Mouse (Mus musculus): Measurements from ENCODE around the gene Tmod3. TPM values are rescaled to one million over a fixed set of nuclear protein-coding genes. Genes with fewer than 3 reads are reported as not detected.
"Not testable (repeated sequence)": the region's sequence is repeated elsewhere in the genome, so short reads cannot be mapped to it uniquely, and the experiment has no call there.

The Tmod3 gene
- polyA plus RNA-seq, 1 experiment = 0.65 TPM

- TF ChIP-seq TAL1 (IDR thresholded peaks at IDR 0.05; ENCODE audit: low read length) (no peak), GATA1 (IDR thresholded peaks at IDR 0.05; ENCODE audit: low read length) (no peak)
- peaks cover 14% of the 10 kb centered on the region for H3K36me3 ChIP-seq (ENCODE audit: control insufficient read depth)
- H3K27me3 ChIP-seq (ENCODE audit: control insufficient read depth) = no peaks in the 10 kb centered on the region
- no peaks in the 10 kb centered on the region for H3K4me1 ChIP-seq (ENCODE audit: control insufficient read depth)
- H3K9me3 ChIP-seq (ENCODE audit: control insufficient read depth, low read length) = no peaks in the 10 kb centered on the region
- H3K4me3 ChIP-seq (replicated peaks) = no peak overlapping the region
Measured at GRCm38 (mm10) chr9:75494407-75495005, 65.0 kb downstream of the Tmod3 start.

GRCm38 (mm10) chr9:75488255-75488654, 71.2 kb downstream of the Tmod3 start:
- not testable (repeated sequence) for H3K4me1 ChIP-seq (ENCODE audit: control insufficient read depth); H3K4me3 ChIP-seq (replicated peaks); H3K36me3 ChIP-seq (ENCODE audit: control insufficient read depth); H3K9me3 ChIP-seq (ENCODE audit: control insufficient read depth, low read length); H3K27me3 ChIP-seq (ENCODE audit: control insufficient read depth)

GRCm38 (mm10) chr9:75485231-75485630, 74.2 kb downstream of the Tmod3 start:
- Histone ChIP-seq H3K9me3 (ENCODE audit: control insufficient read depth, low read length) (peaks cover 2% of the 10 kb centered on the region; the same call in 1 of the 2 replicates), H3K4me3 (replicated peaks) (no peak overlapping the region), H3K36me3 (ENCODE audit: control insufficient read depth) (no peaks in the 10 kb centered on the region), H3K4me1 (ENCODE audit: control insufficient read depth) (no peaks in the 10 kb centered on the region), H3K27me3 (ENCODE audit: control insufficient read depth) (no peaks in the 10 kb centered on the region)
- TF ChIP-seq TAL1 (IDR thresholded peaks at IDR 0.05; ENCODE audit: low read length) = no peak
- TF ChIP-seq GATA1 (IDR thresholded peaks at IDR 0.05; ENCODE audit: low read length) = no peak

GRCm38 (mm10) chr9:75480536-75481075, 78.9 kb downstream of the Tmod3 start:
- Histone ChIP-seq H3K9me3 (ENCODE audit: control insufficient read depth, low read length) (no peaks in the 10 kb centered on the region), H3K4me1 (ENCODE audit: control insufficient read depth) (no peaks in the 10 kb centered on the region), H3K27me3 (ENCODE audit: control insufficient read depth) (no peaks in the 10 kb centered on the region), H3K4me3 (replicated peaks) (no peak overlapping the region), H3K36me3 (ENCODE audit: control insufficient read depth) (no peaks in the 10 kb centered on the region)
- TF ChIP-seq GATA1 (IDR thresholded peaks at IDR 0.05; ENCODE audit: low read length) (no peak), TAL1 (IDR thresholded peaks at IDR 0.05; ENCODE audit: low read length) (no peak)

GRCm38 (mm10) chr9:75479106-75479725, 80.2 kb downstream of the Tmod3 start:
- no peaks in the 10 kb centered on the region for H3K27me3 ChIP-seq (ENCODE audit: control insufficient read depth)
- H3K36me3 ChIP-seq (ENCODE audit: control insufficient read depth) = no peaks in the 10 kb centered on the region
- H3K9me3 ChIP-seq (ENCODE audit: control insufficient read depth, low read length) = no peaks in the 10 kb centered on the region
- TF ChIP-seq TAL1 (IDR thresholded peaks at IDR 0.05; ENCODE audit: low read length) = no peak
- TF ChIP-seq GATA1 (IDR thresholded peaks at IDR 0.05; ENCODE audit: low read length) = no peak
- no peaks in the 10 kb centered on the region for H3K4me1 ChIP-seq (ENCODE audit: control insufficient read depth)
- H3K4me3 ChIP-seq (replicated peaks) = no peak overlapping the region

GRCm38 (mm10) chr9:75477212-75477611, 82.2 kb downstream of the Tmod3 start:
- Histone ChIP-seq H3K4me3 (replicated peaks) (no peak overlapping the region), H3K9me3 (ENCODE audit: control insufficient read depth, low read length) (no peaks in the 10 kb centered on the region), H3K27me3 (ENCODE audit: control insufficient read depth) (no peaks in the 10 kb centered on the region), H3K4me1 (ENCODE audit: control insufficient read depth) (no peaks in the 10 kb centered on the region), H3K36me3 (ENCODE audit: control insufficient read depth) (no peaks in the 10 kb centered on the region)
- TF ChIP-seq GATA1 (IDR thresholded peaks at IDR 0.05; ENCODE audit: low read length) (no peak), TAL1 (IDR thresholded peaks at IDR 0.05; ENCODE audit: low read length) (no peak)

GRCm38 (mm10) chr9:75468297-75468696, 91.2 kb downstream of the Tmod3 start:
- Histone ChIP-seq H3K36me3 (ENCODE audit: control insufficient read depth) (peaks cover 49% of the 10 kb centered on the region), H3K4me1 (ENCODE audit: control insufficient read depth) (no peaks in the 10 kb centered on the region), H3K4me3 (replicated peaks) (no peak overlapping the region), H3K27me3 (ENCODE audit: control insufficient read depth) (no peaks in the 10 kb centered on the region), H3K9me3 (ENCODE audit: control insufficient read depth, low read length) (no peaks in the 10 kb centered on the region)
- TF ChIP-seq GATA1 (IDR thresholded peaks at IDR 0.05; ENCODE audit: low read length) (no peak), TAL1 (IDR thresholded peaks at IDR 0.05; ENCODE audit: low read length) (no peak)

- peaks cover 57% of the 10 kb centered on the region for H3K36me3 ChIP-seq (ENCODE audit: control insufficient read depth)
- H3K4me1 ChIP-seq (ENCODE audit: control insufficient read depth) = no peaks in the 10 kb centered on the region
- TF ChIP-seq GATA1 (IDR thresholded peaks at IDR 0.05; ENCODE audit: low read length) (no peak), TAL1 (IDR thresholded peaks at IDR 0.05; ENCODE audit: low read length) (no peak)
- no peaks in the 10 kb centered on the region for H3K27me3 ChIP-seq (ENCODE audit: control insufficient read depth)
- H3K9me3 ChIP-seq (ENCODE audit: control insufficient read depth, low read length) = no peaks in the 10 kb centered on the region
- no peak overlapping the region for H3K4me3 ChIP-seq (replicated peaks)
Measured at GRCm38 (mm10) chr9:75467581-75467980, 91.9 kb downstream of the Tmod3 start.

GRCm38 (mm10) chr9:75466641-75467040, 92.8 kb downstream of the Tmod3 start:
- Histone ChIP-seq H3K27me3 (ENCODE audit: control insufficient read depth) (no peaks in the 10 kb centered on the region), H3K4me1 (ENCODE audit: control insufficient read depth) (no peaks in the 10 kb centered on the region), H3K9me3 (ENCODE audit: control insufficient read depth, low read length) (no peaks in the 10 kb centered on the region), H3K4me3 (replicated peaks) (no peak overlapping the region), H3K36me3 (ENCODE audit: control insufficient read depth) (peaks cover 65% of the 10 kb centered on the region)
- TF ChIP-seq GATA1 (IDR thresholded peaks at IDR 0.05; ENCODE audit: low read length) (no peak), TAL1 (IDR thresholded peaks at IDR 0.05; ENCODE audit: low read length) (no peak)
